Mouse (Mus musculus): Measurements from ENCODE around the gene Pld2. TPM values are rescaled to one million over a fixed set of nuclear protein-coding genes. Genes with fewer than 3 reads are reported as not detected.

The Pld2 gene
- polyA plus RNA-seq, 2 experiments = 7.5 to 18.9 TPM

DNA sequence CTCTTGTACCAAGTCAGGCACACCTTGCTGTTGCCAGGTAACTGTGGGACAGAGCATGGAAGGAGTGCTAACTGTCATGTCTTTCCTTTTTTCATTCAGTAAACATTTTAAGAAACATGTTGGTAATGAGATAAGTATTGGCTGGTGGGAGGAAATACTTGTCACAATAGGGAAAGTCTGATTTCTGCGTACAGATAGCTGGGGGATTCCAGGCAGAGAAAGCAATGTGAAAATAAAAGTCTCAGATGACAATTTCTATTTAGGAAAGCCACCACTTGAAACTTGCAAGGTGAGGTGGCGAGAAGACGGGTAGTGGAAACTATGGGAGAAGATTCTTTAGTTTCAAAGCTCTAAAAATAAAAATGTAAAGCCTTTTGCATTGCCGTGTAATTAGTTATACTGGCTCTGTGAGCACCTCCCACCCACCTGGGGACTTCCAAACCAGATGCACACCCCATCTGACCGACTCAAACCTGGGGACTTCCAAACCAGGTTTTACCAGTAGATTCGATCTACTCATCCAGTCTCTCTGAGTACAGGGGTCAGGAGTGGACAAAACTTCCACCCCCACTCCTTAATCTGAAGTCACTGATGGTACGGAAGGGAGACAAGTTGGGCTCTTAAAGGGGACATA, 27.0 kb upstream of the Pld2 start:
- Histone ChIP-seq H3K9ac (ENCODE audit: low read depth, low read length, severe bottlenecking) (no peak overlapping the region), H3K9me3 (ENCODE audit: control insufficient read depth, low read length) (no peaks in the 10 kb centered on the region), H3K4me1 (ENCODE audit: control insufficient read depth, insufficient read depth, low read length) (no peaks in the 10 kb centered on the region; the same call in 1 of the 2 replicates), H3K4me2 (replicated peaks; ENCODE audit: low read depth, low read length, severe bottlenecking) (no peak overlapping the region), H3K27me3 (ENCODE audit: control insufficient read depth, insufficient read depth, low read length) (no peaks in the 10 kb centered on the region), H3K4me3 (replicated peaks; ENCODE audit: low read length) (no peak overlapping the region), H3K27ac (replicated peaks; ENCODE audit: low read depth, low read length) (no peak overlapping the region), H3K36me3 (ENCODE audit: control insufficient read depth, insufficient read depth, low read length) (no peaks in the 10 kb centered on the region)
- DNase-seq (ENCODE audit: low spot score) (no peak), ATAC-seq (ENCODE audit: low FRiP score, low read depth) (no peak)
- WGBS = 78% methylated on average over 7 of the region's 7 CpGs
- TF ChIP-seq POLR2A (IDR thresholded peaks at IDR 0.05; ENCODE audit: borderline replicate concordance, extremely low read depth, insufficient read depth, insufficient read length) = no peak

DNA sequence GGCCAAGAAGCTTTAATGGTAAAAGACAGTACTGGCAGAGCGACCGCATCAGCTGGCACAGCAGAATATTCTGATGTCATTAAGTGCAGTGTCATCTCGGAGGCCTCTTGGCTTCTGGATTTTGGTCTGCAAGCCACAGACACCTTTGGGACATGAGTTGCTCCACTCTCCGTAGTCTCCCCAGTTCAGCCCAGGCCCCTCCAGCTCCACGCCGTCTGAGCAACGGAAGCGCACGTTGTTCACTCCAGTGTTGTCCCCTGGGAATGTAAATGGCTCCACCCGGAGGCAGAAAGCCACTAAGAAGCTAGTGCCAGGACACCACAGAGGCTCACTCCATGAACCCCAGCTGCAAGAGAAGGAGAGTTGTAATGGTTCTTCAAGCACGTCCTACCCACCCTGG, 26.3 kb upstream of the Pld2 start:
- H3K36me3 ChIP-seq (ENCODE audit: control insufficient read depth, insufficient read depth, low read length) = no peaks in the 10 kb centered on the region
- H3K9me3 ChIP-seq (ENCODE audit: control insufficient read depth, low read length) = no peaks in the 10 kb centered on the region
- no peak overlapping the region for H3K27ac ChIP-seq (replicated peaks; ENCODE audit: low read depth, low read length)
- H3K9ac ChIP-seq (ENCODE audit: low read depth, low read length, severe bottlenecking) = no peak overlapping the region
- H3K4me1 ChIP-seq (ENCODE audit: control insufficient read depth, insufficient read depth, low read length) = no peaks in the 10 kb centered on the region; the same call in 1 of the 2 replicates
- no peak for TF ChIP-seq POLR2A (IDR thresholded peaks at IDR 0.05; ENCODE audit: borderline replicate concordance, extremely low read depth, insufficient read depth, insufficient read length)
- 63% methylated on average over 11 of the region's 11 CpGs for WGBS
- DNase-seq (ENCODE audit: low spot score) (no peak), ATAC-seq (ENCODE audit: low FRiP score, low read depth) (no peak)
- H3K27me3 ChIP-seq (ENCODE audit: control insufficient read depth, insufficient read depth, low read length) = no peaks in the 10 kb centered on the region
- H3K4me2 ChIP-seq (replicated peaks; ENCODE audit: low read depth, low read length, severe bottlenecking) = no peak overlapping the region
- H3K4me3 ChIP-seq (replicated peaks; ENCODE audit: low read length) = no peak overlapping the region

DNA sequence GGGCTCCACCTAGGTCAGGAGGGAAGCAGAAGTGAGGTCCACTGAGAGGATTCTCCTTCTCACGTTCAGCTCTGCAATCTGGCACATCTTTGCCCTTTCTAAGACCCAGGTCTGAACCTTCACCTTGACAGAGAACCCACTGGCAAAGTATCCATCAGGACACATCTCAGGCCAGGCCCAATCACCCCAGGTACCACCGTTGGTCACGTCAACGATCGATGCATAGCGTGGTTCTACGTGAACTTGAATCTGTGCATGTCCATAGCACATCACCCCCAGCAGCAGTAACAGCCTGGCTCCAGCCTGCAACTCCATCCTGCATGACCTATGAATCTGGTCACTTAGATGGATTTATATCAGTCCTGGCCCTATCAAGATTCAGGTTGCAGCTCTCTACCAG, 25.6 kb upstream of the Pld2 start, which contains the start of gene Vmo1:
Vmo1 (minus strand) TSS at position 329 of the 400 bp plus-strand sequence.
- Histone ChIP-seq H3K9me3 (ENCODE audit: control insufficient read depth, low read length) (no peaks in the 10 kb centered on the region), H3K9ac (ENCODE audit: low read depth, low read length, severe bottlenecking) (no peak within 1 kb of the TSS), H3K4me2 (replicated peaks; ENCODE audit: low read depth, low read length, severe bottlenecking) (no peak within 1 kb of the TSS), H3K27me3 (ENCODE audit: control insufficient read depth, insufficient read depth, low read length) (no peaks in the 10 kb centered on the region), H3K27ac (replicated peaks; ENCODE audit: low read depth, low read length) (no peak within 1 kb of the TSS), H3K36me3 (ENCODE audit: control insufficient read depth, insufficient read depth, low read length) (no peaks in the 10 kb centered on the region), H3K4me3 (replicated peaks; ENCODE audit: low read length) (no peak within 1 kb of the TSS), H3K4me1 (ENCODE audit: control insufficient read depth, insufficient read depth, low read length) (no peaks in the 10 kb centered on the region; the same call in 1 of the 2 replicates)
- no peak for ATAC-seq (ENCODE audit: low FRiP score, low read depth)
- no peak for TF ChIP-seq POLR2A (IDR thresholded peaks at IDR 0.05; ENCODE audit: borderline replicate concordance, extremely low read depth, insufficient read depth, insufficient read length)
- DNase-seq (ENCODE audit: low spot score) = no peak
- WGBS = 85% methylated on average over 7 of the region's 7 CpGs

DNA sequence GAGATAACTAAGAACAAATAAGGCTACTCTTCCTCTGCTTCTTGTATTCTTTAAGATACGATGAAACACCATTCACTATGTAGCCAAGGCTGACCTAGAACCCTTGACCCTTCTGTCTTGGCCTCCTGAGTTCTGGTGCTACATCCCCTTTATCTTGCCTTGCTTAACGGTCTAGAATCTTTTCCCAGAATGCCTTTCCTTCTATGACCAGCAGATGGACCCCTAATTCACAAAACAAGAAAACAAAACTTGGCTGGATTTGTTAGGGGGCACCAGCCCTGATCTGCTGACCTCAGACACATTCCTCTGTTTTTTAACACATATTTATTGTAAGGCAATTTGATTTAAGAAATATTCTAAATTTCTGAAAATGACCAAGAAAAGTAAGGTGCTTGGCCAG, 23.5 kb upstream of the Pld2 start:
- Histone ChIP-seq H3K27me3 (ENCODE audit: control insufficient read depth, insufficient read depth, low read length) (no peaks in the 10 kb centered on the region), H3K36me3 (ENCODE audit: control insufficient read depth, insufficient read depth, low read length) (no peaks in the 10 kb centered on the region), H3K4me1 (ENCODE audit: control insufficient read depth, insufficient read depth, low read length) (0 out of 2 replicates have a peak, but pooled peaks cover 4% of the 10 kb centered on the region), H3K27ac (replicated peaks; ENCODE audit: low read depth, low read length) (no peak overlapping the region), H3K4me2 (replicated peaks; ENCODE audit: low read depth, low read length, severe bottlenecking) (no peak overlapping the region), H3K9me3 (ENCODE audit: control insufficient read depth, low read length) (no peaks in the 10 kb centered on the region), H3K9ac (ENCODE audit: low read depth, low read length, severe bottlenecking) (no peak overlapping the region), H3K4me3 (replicated peaks; ENCODE audit: low read length) (no peak overlapping the region)
- 26% methylated on average over 2 of the region's 2 CpGs for WGBS
- TF ChIP-seq POLR2A (IDR thresholded peaks at IDR 0.05; ENCODE audit: borderline replicate concordance, extremely low read depth, insufficient read depth, insufficient read length) = no peak
- DNase-seq (ENCODE audit: low spot score) = no peak
- ATAC-seq (ENCODE audit: low FRiP score, low read depth) = no peak

DNA sequence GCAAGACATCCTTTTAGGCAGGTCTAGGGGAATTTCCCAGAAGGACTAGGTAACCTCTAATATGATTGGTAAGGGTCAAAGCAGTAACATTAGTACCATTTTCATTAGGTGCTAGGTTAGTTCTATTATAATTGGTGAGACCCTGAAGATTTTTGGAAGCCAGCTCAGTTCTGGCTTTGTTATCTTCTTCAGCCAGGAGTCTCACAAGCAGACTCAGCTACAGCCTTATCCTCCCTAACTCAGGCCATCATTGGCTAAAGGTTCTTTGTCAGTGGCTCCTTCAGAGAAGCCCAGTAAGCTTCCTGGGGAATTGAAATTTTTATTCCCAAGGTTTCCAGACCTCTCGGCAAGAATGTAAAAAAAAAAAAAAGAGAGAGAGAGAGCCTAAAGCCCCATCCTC, 21.4 kb upstream of the Pld2 start:
- no peak for TF ChIP-seq POLR2A (IDR thresholded peaks at IDR 0.05; ENCODE audit: borderline replicate concordance, extremely low read depth, insufficient read depth, insufficient read length)
- Histone ChIP-seq H3K36me3 (ENCODE audit: control insufficient read depth, insufficient read depth, low read length) (no peaks in the 10 kb centered on the region), H3K9me3 (ENCODE audit: control insufficient read depth, low read length) (no peaks in the 10 kb centered on the region), H3K4me2 (replicated peaks; ENCODE audit: low read depth, low read length, severe bottlenecking) (no peak overlapping the region), H3K27me3 (ENCODE audit: control insufficient read depth, insufficient read depth, low read length) (no peaks in the 10 kb centered on the region), H3K9ac (ENCODE audit: low read depth, low read length, severe bottlenecking) (no peak overlapping the region), H3K4me3 (replicated peaks; ENCODE audit: low read length) (no peak overlapping the region), H3K4me1 (ENCODE audit: control insufficient read depth, insufficient read depth, low read length) (0 out of 2 replicates have a peak, but pooled peaks cover 4% of the 10 kb centered on the region), H3K27ac (replicated peaks; ENCODE audit: low read depth, low read length) (no peak overlapping the region)
- DNase-seq (ENCODE audit: low spot score) (no peak), ATAC-seq (ENCODE audit: low FRiP score, low read depth) (no peak)
- 55% methylated on average over 1 of the region's 1 CpGs for WGBS
